18 mouse cellular contexts compared by ENCODE assay signal in the genomic region with DNA sequence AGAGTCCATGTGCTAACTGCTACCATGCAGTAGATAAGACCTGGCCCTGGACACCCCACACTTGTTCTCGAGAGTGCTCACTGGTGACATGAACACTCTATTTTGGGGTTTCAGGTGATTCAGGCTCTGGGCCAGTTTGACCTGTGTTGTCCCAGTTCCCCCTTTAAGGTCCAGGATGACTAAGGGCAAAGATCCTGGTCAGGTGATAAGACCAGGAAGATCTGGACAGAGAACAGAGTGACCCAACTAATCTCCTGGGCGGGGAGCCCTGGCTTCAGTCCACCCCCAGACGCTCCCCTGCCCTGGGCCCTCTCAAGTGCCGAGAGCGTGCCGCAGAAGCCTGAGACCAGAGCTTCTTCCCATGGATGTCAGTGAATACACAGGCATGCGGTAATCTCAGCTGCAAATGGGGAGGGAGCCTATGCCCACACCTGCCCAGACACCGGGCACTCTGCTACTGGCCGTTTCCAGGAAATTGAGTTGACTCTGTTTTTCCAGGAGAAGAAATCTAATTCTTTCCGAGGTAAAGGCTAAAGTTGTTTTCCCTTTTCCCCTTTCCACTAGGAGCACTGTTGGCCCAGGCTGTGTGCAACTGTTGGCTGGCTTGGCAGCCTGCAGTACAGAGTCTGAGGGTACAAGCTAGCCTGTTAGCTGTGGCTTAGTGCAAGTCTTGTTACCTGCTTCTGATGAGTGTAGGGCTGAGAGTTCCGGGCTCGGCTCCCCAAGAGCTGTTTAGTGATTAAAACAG. TPM values are rescaled to one million over a fixed set of nuclear protein-coding genes. Genes with fewer than 3 reads are reported as not detected.
DNase-seq lines count a peak whose midpoint lies in the region; ATAC-seq and TF ChIP-seq lines count a peak whose summit lies in the region.
"Had no signal": no experiment of that assay in that cellular context is flagged by ENCODE, and none has a peak within 500 bp of the region (broad histone marks: within the 10 kb centered on the region; RNA-seq: fewer than 3 reads in every experiment).

No protein-coding gene starts in this region.

- peak; percentile 33; the same call in 1 of the 2 replicates for ATAC-seq in intestine, postnatal 0 days
- no peak for ATAC-seq in intestine, embryonic 16.5 days
- peak; percentile 61 for ATAC-seq in heart, embryonic 14.5 days (ENCODE audit: insufficient number of reproducible peaks, insufficient read depth, low FRiP score, low read depth)
- ATAC-seq: forebrain, embryonic 13.5 days; inflammation-experienced regulatory T-cells, adult 6 months had no signal

- H3K9ac ChIP-seq in intestine, postnatal 0 days (ENCODE audit: low read depth, low read length) = no peak overlapping the region
- no peak overlapping the region for H3K9ac ChIP-seq in intestine, embryonic 16.5 days (ENCODE audit: low read depth, low read length)
- H3K9ac ChIP-seq in heart, embryonic 14.5 days (ENCODE audit: low read length) = no peak overlapping the region
- H3K9ac ChIP-seq: forebrain, embryonic 13.5 days; liver, embryonic 13.5 days had no signal

- peak; percentile 75 for DNase-seq in heart, adult 8-10 months (ENCODE audit: low spot score)
- DNase-seq in skeletal muscle tissue, adult 2 months (ENCODE audit: low read depth, low spot score) = peak; percentile 87
- DNase-seq in kidney, postnatal 4 days = no peak
- DNase-seq in hindbrain, embryonic 10.5 days (ENCODE audit: low spot score) = no peak
- DNase-seq: adrenal gland, postnatal 10 days; cerebellum, adult 9-11 months; kidney, postnatal 36 days; liver, embryonic 13.5 days; right cerebral cortex, postnatal 14 days; thymus, postnatal 25 days had no signal

- H3K4me3 ChIP-seq in intestine, postnatal 0 days (ENCODE audit: low read depth, low read length) = no peak overlapping the region
- no peak overlapping the region for H3K4me3 ChIP-seq in intestine, embryonic 16.5 days (ENCODE audit: low read length)
- no peak overlapping the region for H3K4me3 ChIP-seq in heart, embryonic 14.5 days (ENCODE audit: control insufficient read depth in 1 of 2, insufficient read depth in 1 of 2, low read depth in 1 of 2, low read length in 2 of 2)
- no peak overlapping the region for H3K4me3 ChIP-seq in hindbrain, embryonic 10.5 days
- H3K4me3 ChIP-seq: forebrain, embryonic 13.5 days; liver, embryonic 13.5 days; midbrain, embryonic 10.5 days had no signal

- WGBS in intestine, postnatal 0 days = 86% methylated on average over 12 of the region's 12 CpGs
- WGBS in intestine, embryonic 16.5 days = 85% methylated on average over 12 of the region's 12 CpGs
- 65% methylated on average over 12 of the region's 12 CpGs for WGBS in heart, embryonic 14.5 days
- WGBS in hindbrain, embryonic 10.5 days = 92% methylated on average over 12 of the region's 12 CpGs

- no peak overlapping the region for H3K27ac ChIP-seq in intestine, postnatal 0 days (ENCODE audit: low read depth, low read length)
- H3K27ac ChIP-seq in intestine, embryonic 16.5 days (ENCODE audit: low read length) = no peak overlapping the region
- H3K27ac ChIP-seq in heart, embryonic 14.5 days (replicated peaks in 1 of 2; ENCODE audit: control insufficient read depth in 1 of 2, insufficient read depth in 1 of 2, low read depth in 2 of 2, low read length in 2 of 2) = peak overlapping the region in 1 of 2 experiments; percentile 4; a peak in 1 of 4 replicates
- no peak overlapping the region for H3K27ac ChIP-seq in hindbrain, embryonic 10.5 days
- H3K27ac ChIP-seq: forebrain, embryonic 13.5 days; liver, embryonic 13.5 days; macrophage; midbrain, embryonic 10.5 days had no signal

- TF ChIP-seq CTCF in intestine, postnatal 0 days (IDR thresholded peaks at IDR 0.05; ENCODE audit: low read depth) = no peak

- no peaks in the 10 kb centered on the region for H3K9me3 ChIP-seq in intestine, postnatal 0 days (ENCODE audit: control insufficient read depth)
- no peaks in the 10 kb centered on the region for H3K9me3 ChIP-seq in intestine, embryonic 16.5 days (ENCODE audit: control insufficient read depth, low read length)
- no peaks in the 10 kb centered on the region for H3K9me3 ChIP-seq in heart, embryonic 14.5 days (ENCODE audit: control insufficient read depth, low read length)
- no peaks in the 10 kb centered on the region for H3K9me3 ChIP-seq in hindbrain, embryonic 10.5 days
- H3K9me3 ChIP-seq: forebrain, embryonic 13.5 days; liver, embryonic 13.5 days; midbrain, embryonic 10.5 days had no signal

- no peaks in the 10 kb centered on the region for H3K27me3 ChIP-seq in intestine, postnatal 0 days (replicated peaks; ENCODE audit: control insufficient read depth, insufficient read depth, low read length)
- H3K27me3 ChIP-seq in intestine, embryonic 16.5 days (replicated peaks; ENCODE audit: control insufficient read depth, insufficient read depth, low read length) = no peaks in the 10 kb centered on the region
- H3K27me3 ChIP-seq in heart, embryonic 14.5 days (ENCODE audit: control insufficient read depth, insufficient read depth, low read length) = no peaks in the 10 kb centered on the region
- no peaks in the 10 kb centered on the region for H3K27me3 ChIP-seq in hindbrain, embryonic 10.5 days (ENCODE audit: insufficient read depth, poor library complexity, severe bottlenecking)
- H3K27me3 ChIP-seq: forebrain, embryonic 13.5 days; liver, embryonic 13.5 days had no signal

- no peaks in the 10 kb centered on the region for H3K4me1 ChIP-seq in intestine, postnatal 0 days (replicated peaks; ENCODE audit: control insufficient read depth, insufficient read depth, low read length)
- H3K4me1 ChIP-seq in intestine, embryonic 16.5 days (ENCODE audit: control insufficient read depth, insufficient read depth, low read length) = no peaks in the 10 kb centered on the region
- H3K4me1 ChIP-seq in heart, embryonic 14.5 days (ENCODE audit: control insufficient read depth in 2 of 2, insufficient read depth in 2 of 2, low read length in 2 of 2) = peaks cover 0 to 5% of the 10 kb centered on the region in 2 experiments; a peak in 1 of 4 replicates
- no peaks in the 10 kb centered on the region for H3K4me1 ChIP-seq in hindbrain, embryonic 10.5 days (replicated peaks)
- H3K4me1 ChIP-seq: forebrain, embryonic 13.5 days; liver, embryonic 13.5 days; midbrain, embryonic 10.5 days had no signal

- peaks cover 76% of the 10 kb centered on the region for H3K36me3 ChIP-seq in intestine, postnatal 0 days (ENCODE audit: control insufficient read depth, insufficient read depth)
- peaks cover 39% of the 10 kb centered on the region for H3K36me3 ChIP-seq in intestine, embryonic 16.5 days (ENCODE audit: control insufficient read depth, insufficient read depth, low read length)
- H3K36me3 ChIP-seq in heart, embryonic 14.5 days (ENCODE audit: control insufficient read depth, insufficient read depth, low read length) = peaks cover 89% of the 10 kb centered on the region
- H3K36me3 ChIP-seq in hindbrain, embryonic 10.5 days = peaks cover 91% of the 10 kb centered on the region

- no peak overlapping the region for H3K4me2 ChIP-seq in intestine, postnatal 0 days (replicated peaks; ENCODE audit: low read depth)
- no peak overlapping the region for H3K4me2 ChIP-seq in intestine, embryonic 16.5 days (ENCODE audit: low read depth, low read length)
- H3K4me2 ChIP-seq in heart, embryonic 14.5 days (ENCODE audit: low read length) = no peak overlapping the region
- H3K4me2 ChIP-seq: forebrain, embryonic 13.5 days; liver, embryonic 13.5 days had no signal

RNA-seq across cellular contexts. Expression of a gene that starts 13.3 kb away (rescaled TPM):
- 121 TPM in 2 replicates for polyA plus RNA-seq in intestine, postnatal 0 days (2015; fragmentation: Nextera tagmentation; extraction: Ambion mirVana)
- 159 and 164 TPM in 2 replicates for polyA plus RNA-seq in intestine, embryonic 16.5 days (2015; fragmentation: Nextera tagmentation; extraction: Ambion mirVana)
- total RNA-seq in heart, adult 8-10 months (2022) = 100 to 1,000 TPM; 144 to 157 (median 149) TPM
- 128 and 130 TPM in 2 replicates for polyA plus RNA-seq in heart, embryonic 14.5 days (2014; fragmentation: Nextera tagmentation; extraction: Ambion mirVana)
- polyA plus RNA-seq in hindbrain, embryonic 10.5 days (2016; fragmentation: Nextera tagmentation; extraction: Ambion mirVana) = 148 and 151 TPM in 2 replicates

RNA-seq across cellular contexts. Expression of a gene that starts 19.9 kb away (rescaled TPM):
- polyA plus RNA-seq in intestine, postnatal 0 days (2015; fragmentation: Nextera tagmentation; extraction: Ambion mirVana) = 4.7 and 5.1 TPM in 2 replicates
- polyA plus RNA-seq in intestine, embryonic 16.5 days (2015; fragmentation: Nextera tagmentation; extraction: Ambion mirVana) = 6.4 and 8.8 TPM in 2 replicates
- total RNA-seq in heart, adult 8-10 months (2022) = under 1 TPM; 0.57 to 0.97 (median 0.84) TPM
- 6.8 and 7.0 TPM in 2 replicates for polyA plus RNA-seq in heart, embryonic 14.5 days (2014; fragmentation: Nextera tagmentation; extraction: Ambion mirVana)
- 14.5 and 20.5 TPM in 2 replicates for polyA plus RNA-seq in hindbrain, embryonic 10.5 days (2016; fragmentation: Nextera tagmentation; extraction: Ambion mirVana)
- total RNA-seq: neutrophil, adult 5-6 weeks had no signal

RNA-seq across cellular contexts. Expression of a gene that starts 29.2 kb away (rescaled TPM):
- polyA plus RNA-seq in intestine, postnatal 0 days (2015; fragmentation: Nextera tagmentation; extraction: Ambion mirVana) = 38.1 and 40.2 TPM in 2 replicates
- 35.4 and 37.1 TPM in 2 replicates for polyA plus RNA-seq in intestine, embryonic 16.5 days (2015; fragmentation: Nextera tagmentation; extraction: Ambion mirVana)
- total RNA-seq in heart, adult 8-10 months (2022) = 10 to 100 TPM; 19.2 to 27.4 (median 21.6) TPM
- 27.1 and 31.5 TPM in 2 replicates for polyA plus RNA-seq in heart, embryonic 14.5 days (2014; fragmentation: Nextera tagmentation; extraction: Ambion mirVana)
- 38.7 and 38.9 TPM in 2 replicates for polyA plus RNA-seq in hindbrain, embryonic 10.5 days (2016; fragmentation: Nextera tagmentation; extraction: Ambion mirVana)

RNA-seq across cellular contexts. Expression of a gene that starts 36.7 kb away (rescaled TPM):
- 22.2 and 28.3 TPM in 2 replicates for polyA plus RNA-seq in intestine, postnatal 0 days (2015; fragmentation: Nextera tagmentation; extraction: Ambion mirVana)
- polyA plus RNA-seq in intestine, embryonic 16.5 days (2015; fragmentation: Nextera tagmentation; extraction: Ambion mirVana) = 25.3 and 29.2 TPM in 2 replicates
- 10 to 100 TPM; 55.8 to 74.5 (median 59.0) TPM for total RNA-seq in heart, adult 8-10 months (2022)
- polyA plus RNA-seq in heart, embryonic 14.5 days (2014; fragmentation: Nextera tagmentation; extraction: Ambion mirVana) = 24.8 and 29.1 TPM in 2 replicates
- polyA plus RNA-seq in hindbrain, embryonic 10.5 days (2016; fragmentation: Nextera tagmentation; extraction: Ambion mirVana) = 32.6 and 37.8 TPM in 2 replicates

Comparison
In these comparisons a context has a peak if more than half of its experiments do, and no peak if none do; other contexts are left out.
1. DNase-seq: peak in heart, adult 8-10 months (single experiment) and skeletal muscle tissue, adult 2 months (single experiment); none in kidney, postnatal 4 days (0 of 2) and hindbrain, embryonic 10.5 days (single experiment).